Mouse (Mus musculus) brain, adult 2 months (tissue): Measurements from ENCODE around the gene Tpk1.

Experiments
- DNase-seq: peaks from one replicate; pipeline ENCODE4 v3.0.0; 2011; ENCODE audit warnings: low read depth, low spot score

The Tpk1 gene

GRCm38 (mm10) chr6:43449498-43449897, 216.6 kb downstream of the Tpk1 start:
- DNase-seq: peak; percentile 90

GRCm38 (mm10) chr6:43445856-43446255, 220.2 kb downstream of the Tpk1 start:
- peak; percentile 39 for DNase-seq

- no peak for DNase-seq
These were observed 223.9 kb downstream of the Tpk1 start for GRCm38 (mm10) chr6:43442191-43442590.

GRCm38 (mm10) chr6:43435987-43436541, 230.0 kb downstream of the Tpk1 start:
- peak; percentile 39 for DNase-seq

- no peak for DNase-seq
These were observed 231.7 kb downstream of the Tpk1 start for GRCm38 (mm10) chr6:43434365-43434764.

- DNase-seq: peak; percentile 42
These were observed 241.1 kb downstream of the Tpk1 start for GRCm38 (mm10) chr6:43424978-43425377.

GRCm38 (mm10) chr6:43420358-43420979, 245.6 kb downstream of the Tpk1 start:
- no peak for DNase-seq

GRCm38 (mm10) chr6:43408949-43409348, 257.1 kb downstream of the Tpk1 start:
- DNase-seq: no peak

GRCm38 (mm10) chr6:43403076-43403475, 263.0 kb downstream of the Tpk1 start:
- peak; percentile 92 for DNase-seq

GRCm38 (mm10) chr6:43402219-43402997, 263.7 kb downstream of the Tpk1 start:
- peak; percentile 48 for DNase-seq

GRCm38 (mm10) chr6:43396426-43396825, 269.7 kb downstream of the Tpk1 start:
- no peak for DNase-seq

GRCm38 (mm10) chr6:43395538-43395937, 270.5 kb downstream of the Tpk1 start:
- DNase-seq: peak; percentile 91

- no peak for DNase-seq
These were observed 274.7 kb downstream of the Tpk1 start for GRCm38 (mm10) chr6:43391358-43391757.

GRCm38 (mm10) chr6:43387273-43387672, 278.8 kb downstream of the Tpk1 start:
- DNase-seq: no peak

- DNase-seq: no peak
These were observed 281.2 kb downstream of the Tpk1 start for GRCm38 (mm10) chr6:43384841-43385240.

GRCm38 (mm10) chr6:43384304-43384703, 281.8 kb downstream of the Tpk1 start:
- no peak for DNase-seq

- DNase-seq: no peak
These were observed 283.3 kb downstream of the Tpk1 start for GRCm38 (mm10) chr6:43382750-43383149.

GRCm38 (mm10) chr6:43382284-43382683, 283.8 kb downstream of the Tpk1 start:
- DNase-seq: no peak

GRCm38 (mm10) chr6:43373206-43373605, 292.9 kb downstream of the Tpk1 start:
- DNase-seq: peak; percentile 39

- no peak for DNase-seq
These were observed 298.6 kb downstream of the Tpk1 start for GRCm38 (mm10) chr6:43367434-43367945.

GRCm38 (mm10) chr6:43366952-43367351, 299.1 kb downstream of the Tpk1 start:
- DNase-seq: peak; percentile 80

GRCm38 (mm10) chr6:43363917-43364316, 302.2 kb downstream of the Tpk1 start:
- no peak for DNase-seq
